Mouse (Mus musculus): Measurements from ENCODE around the gene B230307C23Rik. TPM values are rescaled to one million over a fixed set of nuclear protein-coding genes. Genes with fewer than 3 reads are reported as not detected.
A peak's percentile ranks its signal among the peaks of the same experiment; 100 is the strongest.
"Not testable (repeated sequence)": the region's sequence is repeated elsewhere in the genome, so short reads cannot be mapped to it uniquely, and the experiment has no call there.

B230307C23Rik gene
- 36.7 and 38.6 TPM in 2 replicates for total RNA-seq (2021)
- long read RNA-seq, experiment 1, transcript B230307C23Rik-207 (6 exons, 669 nt), result minor isoform, 8 of 40 reads
- long read RNA-seq, experiment 1, transcript B230307C23Rik-204 (5 exons, 1,230 nt), result minor isoform, 8 of 40 reads
- long read RNA-seq, experiment 1, transcript B230307C23Rik-208 (5 exons, 546 nt), result major isoform, 13 of 40 reads
- long read RNA-seq, experiment 1, partial matches to known transcripts, result 1 of 40 reads
- long read RNA-seq, experiment 1, other reads (novel, unspliced or antisense), result 8 of 40 reads
- long read RNA-seq, experiment 2, transcript B230307C23Rik-204 (5 exons, 1,230 nt), result major isoform, 7 of 24 reads
- long read RNA-seq, experiment 2, transcript B230307C23Rik-208 (5 exons, 546 nt), result major isoform, 7 of 24 reads
- long read RNA-seq, experiment 2, partial matches to known transcripts, result 2 of 24 reads
- long read RNA-seq, experiment 2, other reads (novel, unspliced or antisense), result 3 of 24 reads

GRCm38 (mm10) chr16:97996616-97997382 is at the start of gene B230307C23Rik:
Gene B230307C23Rik (plus strand): TSS chr16:97997315.
- DNase-seq, result peak; percentile 91

DNA sequence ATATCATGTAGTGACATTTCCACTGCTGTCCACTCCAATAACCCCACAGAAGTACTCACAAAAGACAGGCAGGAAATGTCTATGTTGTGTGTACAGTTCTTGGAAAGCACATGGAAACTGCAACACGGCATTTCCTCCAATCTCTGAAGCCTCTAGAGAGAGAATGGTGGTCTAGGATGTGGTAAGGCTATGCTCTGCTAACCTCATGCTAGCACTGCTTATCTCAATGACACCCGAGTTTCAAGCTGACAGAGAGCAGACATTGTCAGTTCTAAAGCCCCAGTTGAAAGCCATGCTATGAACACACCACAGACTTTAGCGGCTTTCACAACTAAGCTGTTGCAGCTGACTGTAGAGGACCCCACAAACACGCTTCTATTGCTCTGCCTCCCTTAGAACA is 48.3 kb upstream of the B230307C23Rik start:
- DNase-seq, result no peak

DNA sequence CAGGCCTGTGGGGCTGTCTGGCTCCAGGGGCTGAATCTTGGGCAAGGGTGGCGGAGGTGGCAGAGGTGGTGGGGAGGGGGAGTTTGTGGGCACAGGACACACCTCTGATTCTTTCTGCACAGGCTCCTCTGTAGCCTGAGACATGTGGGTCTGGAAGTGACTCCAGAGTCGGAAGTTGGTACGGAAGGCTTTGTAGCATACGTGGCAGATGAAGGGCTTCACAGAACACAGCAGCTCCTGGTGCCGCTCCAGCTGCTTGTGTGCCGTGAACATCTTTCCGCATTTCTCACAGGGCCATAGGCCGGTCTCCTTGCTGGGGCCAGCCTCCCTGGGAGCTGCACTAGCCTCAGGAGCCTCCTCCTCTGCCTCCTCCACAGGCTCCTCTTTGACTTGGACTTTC is 47.1 kb upstream of the B230307C23Rik start:
- DNase-seq, result no peak

GRCm38 (mm10) chr16:97952371-97952770 is 44.7 kb upstream of the B230307C23Rik start:
- DNase-seq, result no peak

- DNase-seq, result no peak
These were observed 44.3 kb upstream of the B230307C23Rik start for GRCm38 (mm10) chr16:97952801-97953200.

DNA sequence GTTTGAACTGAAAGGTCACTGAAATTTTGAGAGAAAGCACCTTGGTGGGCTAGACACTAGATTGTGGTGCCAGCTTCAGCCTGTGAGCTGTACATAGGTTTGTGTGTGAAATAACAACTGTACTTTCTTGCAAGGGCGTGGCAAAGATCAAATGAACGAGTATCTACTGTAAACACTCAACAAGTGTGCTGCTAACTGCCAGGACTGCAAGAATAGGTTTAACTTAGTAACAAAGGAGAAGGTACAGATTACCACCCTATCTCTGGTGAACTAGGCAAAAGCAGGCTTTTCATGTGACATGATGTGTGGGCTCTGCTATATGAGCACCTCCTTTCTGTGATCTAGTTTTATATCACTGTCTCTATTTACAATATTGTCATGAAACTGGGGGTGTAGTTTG is 43.8 kb upstream of the B230307C23Rik start:
- DNase-seq, result no peak

DNA sequence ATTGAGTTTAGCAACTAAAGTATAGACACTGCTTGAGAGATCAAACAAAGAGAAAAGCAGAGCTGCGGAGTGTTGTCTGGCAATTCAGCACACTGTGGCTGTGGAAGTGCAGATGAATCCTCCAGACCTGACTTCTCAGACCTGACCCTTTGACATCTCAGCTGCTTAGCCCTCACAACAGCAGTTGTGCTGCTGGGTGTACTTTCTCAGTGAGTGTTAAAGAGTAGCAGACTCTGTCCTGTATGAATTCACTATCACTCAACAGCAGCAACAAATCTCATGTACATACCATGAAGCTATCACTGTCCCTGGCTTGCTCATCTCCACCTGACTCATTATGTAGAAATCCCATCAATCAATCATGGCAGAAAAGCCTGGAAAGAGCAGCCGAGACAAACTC is 41.1 kb upstream of the B230307C23Rik start:
- no peak for DNase-seq

- DNase-seq, result no peak
These were observed 39.5 kb upstream of the B230307C23Rik start for GRCm38 (mm10) chr16:97957626-97958025.

DNA sequence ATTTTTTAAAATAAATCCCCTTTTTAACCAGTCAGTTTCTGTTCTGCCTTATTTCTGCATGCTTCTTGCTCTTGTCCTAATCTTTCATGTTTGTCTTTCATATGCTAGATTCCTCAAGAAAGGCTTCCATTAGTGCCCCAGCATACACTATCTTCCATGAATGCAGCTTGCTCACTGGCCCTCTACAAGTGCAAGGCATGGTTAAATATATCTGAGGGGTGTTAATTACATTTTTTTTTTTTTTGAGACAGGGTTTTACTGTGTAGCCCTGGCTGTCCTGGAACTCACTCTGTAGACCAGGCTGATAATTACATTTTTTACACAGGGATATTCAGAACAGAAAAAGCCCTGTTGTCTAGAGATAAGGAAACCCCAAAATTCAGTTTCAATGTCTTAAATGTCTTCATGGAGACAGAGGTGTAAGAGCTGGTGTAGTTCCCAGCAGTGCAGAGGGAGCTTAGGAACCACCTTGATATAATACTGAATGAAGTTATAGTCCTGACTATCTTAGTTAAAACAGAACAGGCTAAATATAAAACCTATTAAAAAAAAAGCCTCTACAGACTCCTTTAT is 38.6 kb upstream of the B230307C23Rik start:
- DNase-seq, result no peak

- no peak for DNase-seq
These were observed 36.8 kb upstream of the B230307C23Rik start for GRCm38 (mm10) chr16:97960348-97960747.

- DNase-seq, result peak; percentile 38
These were observed 35.5 kb upstream of the B230307C23Rik start for GRCm38 (mm10) chr16:97961381-97962150.

GRCm38 (mm10) chr16:97962151-97962948 is 34.8 kb upstream of the B230307C23Rik start, which contains the start of the genes C2cd2 and Zbtb21:
Gene C2cd2 (minus strand): TSS chr16:97962598.
Gene Zbtb21 (minus strand): TSS chr16:97962622.
- peak; percentile 98 for DNase-seq

DNA sequence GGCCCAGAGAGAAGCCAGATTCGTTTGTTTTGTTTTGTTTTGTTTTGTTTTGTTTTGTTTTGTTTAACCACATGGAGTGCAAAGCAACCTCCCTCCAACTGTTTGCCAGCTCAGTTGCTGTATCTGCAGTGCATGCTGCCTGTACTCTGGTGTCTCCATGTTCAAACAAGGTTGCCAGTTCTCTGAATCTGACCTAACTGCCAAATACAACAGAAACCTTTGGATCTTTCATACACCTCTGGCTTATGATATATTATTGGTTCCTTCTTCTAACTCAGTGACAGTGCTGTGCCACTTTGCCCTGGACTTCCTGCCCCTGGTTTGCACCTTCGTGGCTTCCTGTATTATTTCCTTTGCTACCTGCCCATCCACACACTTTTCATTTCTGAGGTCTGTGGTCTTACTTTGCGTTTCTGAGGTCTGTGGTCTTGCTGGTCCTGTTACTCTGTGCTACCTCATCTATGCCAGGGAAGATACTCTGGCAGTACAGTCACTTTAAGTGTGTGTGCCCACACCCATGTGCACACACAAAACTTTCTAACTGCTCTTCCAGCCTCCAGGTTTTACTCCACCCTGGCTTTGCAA is 33.1 kb upstream of the B230307C23Rik start:
- DNase-seq, result no peak

DNA sequence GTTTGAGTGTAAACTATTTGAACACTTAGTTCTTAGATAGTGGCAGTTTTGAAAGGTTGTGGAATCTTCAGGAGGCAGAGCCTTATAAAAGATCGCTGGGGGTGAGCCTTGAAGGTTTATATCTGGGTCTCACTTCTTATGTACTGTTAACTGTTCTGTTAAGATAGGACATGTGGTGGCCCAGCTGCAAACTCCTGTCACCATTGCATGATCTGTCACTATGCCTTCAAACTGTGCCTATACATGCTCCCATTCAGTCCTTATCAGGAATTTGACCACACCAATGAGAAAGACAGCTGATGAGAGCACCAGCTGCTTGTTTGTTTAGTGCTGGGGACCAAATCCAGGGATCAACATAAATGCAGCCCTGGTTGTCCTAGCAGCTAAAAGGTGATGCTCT is 19.8 kb upstream of the B230307C23Rik start:
- no peak for DNase-seq

DNA sequence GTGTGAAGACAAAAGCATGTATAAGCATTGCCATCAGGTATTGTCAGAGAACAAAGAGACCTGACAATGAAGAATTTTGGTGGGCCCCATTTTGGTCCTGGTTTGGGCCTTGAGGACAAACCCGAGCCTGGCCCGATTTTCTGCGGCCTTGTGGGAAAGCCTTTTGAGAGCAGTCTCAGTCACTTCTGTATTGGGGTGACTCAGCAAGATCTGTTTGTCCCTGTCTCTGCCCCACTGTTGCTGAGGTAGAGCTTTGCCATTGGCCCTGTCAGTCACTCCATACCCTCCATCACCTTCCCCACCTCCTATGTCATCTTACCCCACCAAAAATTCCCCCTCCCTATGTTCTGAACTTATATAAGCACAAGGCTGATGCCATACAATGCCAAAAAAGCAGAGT is 19.4 kb upstream of the B230307C23Rik start:
- DNase-seq, result no peak

DNA sequence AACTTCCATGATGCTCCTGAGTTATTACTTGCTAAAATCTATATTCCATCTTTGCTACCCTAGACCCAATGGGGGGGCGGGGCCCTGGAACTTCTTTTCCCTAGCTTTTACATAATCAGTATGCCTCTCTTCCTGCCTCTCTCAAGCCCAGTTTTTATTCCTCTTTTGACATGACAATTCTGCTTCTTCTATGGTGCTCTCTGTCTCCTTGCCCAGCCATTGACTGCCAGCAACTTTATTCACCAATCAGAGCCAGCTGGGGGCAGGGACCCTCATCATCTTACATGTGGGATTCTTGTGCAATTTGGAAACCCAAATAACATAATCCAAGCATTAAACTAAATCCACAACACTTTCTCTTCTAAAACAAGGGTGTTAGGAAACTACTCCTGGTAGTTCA is 15.8 kb upstream of the B230307C23Rik start:
- DNase-seq, result no peak

- no peak for DNase-seq
These were observed 12.5 kb upstream of the B230307C23Rik start for GRCm38 (mm10) chr16:97984589-97984988.

DNA sequence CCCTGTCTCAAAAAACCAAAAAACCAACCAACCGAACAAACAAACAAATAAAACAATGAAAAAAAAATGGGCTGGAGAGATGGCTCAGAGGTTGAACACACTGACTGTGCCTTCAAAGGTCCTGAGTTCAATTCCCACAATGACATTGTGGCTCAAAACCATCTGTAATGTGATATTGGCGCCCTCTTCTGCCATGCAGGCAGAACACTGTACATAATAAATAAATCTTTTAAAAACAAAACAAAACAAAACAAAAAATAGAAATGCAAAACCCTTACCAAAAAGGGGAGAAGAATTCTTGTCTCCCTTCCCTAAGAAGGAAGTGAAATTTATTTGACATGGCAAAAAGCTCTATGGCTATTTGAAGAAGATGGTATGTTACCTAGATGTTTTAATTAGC is 5.6 kb upstream of the B230307C23Rik start:
- no peak for DNase-seq

DNA sequence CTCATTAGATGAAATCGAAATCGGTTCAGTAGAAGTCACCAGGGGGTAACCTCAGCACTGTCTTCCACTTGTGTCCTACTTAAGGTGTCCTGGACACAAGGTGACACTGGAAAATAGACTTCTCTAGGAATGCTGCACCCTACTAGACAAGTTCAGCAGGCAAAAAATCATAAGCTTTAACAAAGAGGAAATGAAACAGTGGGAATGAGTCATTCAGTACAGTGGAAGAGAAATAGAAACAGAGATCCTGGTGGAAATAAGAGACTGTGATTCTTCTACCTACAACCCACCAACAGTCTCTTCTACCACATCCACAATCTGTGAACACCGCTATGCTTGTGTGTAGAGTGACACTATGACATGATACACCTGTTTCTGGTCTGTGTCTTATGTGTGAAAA is 4.6 kb upstream of the B230307C23Rik start:
- DNase-seq, result not testable (repeated sequence)

DNA sequence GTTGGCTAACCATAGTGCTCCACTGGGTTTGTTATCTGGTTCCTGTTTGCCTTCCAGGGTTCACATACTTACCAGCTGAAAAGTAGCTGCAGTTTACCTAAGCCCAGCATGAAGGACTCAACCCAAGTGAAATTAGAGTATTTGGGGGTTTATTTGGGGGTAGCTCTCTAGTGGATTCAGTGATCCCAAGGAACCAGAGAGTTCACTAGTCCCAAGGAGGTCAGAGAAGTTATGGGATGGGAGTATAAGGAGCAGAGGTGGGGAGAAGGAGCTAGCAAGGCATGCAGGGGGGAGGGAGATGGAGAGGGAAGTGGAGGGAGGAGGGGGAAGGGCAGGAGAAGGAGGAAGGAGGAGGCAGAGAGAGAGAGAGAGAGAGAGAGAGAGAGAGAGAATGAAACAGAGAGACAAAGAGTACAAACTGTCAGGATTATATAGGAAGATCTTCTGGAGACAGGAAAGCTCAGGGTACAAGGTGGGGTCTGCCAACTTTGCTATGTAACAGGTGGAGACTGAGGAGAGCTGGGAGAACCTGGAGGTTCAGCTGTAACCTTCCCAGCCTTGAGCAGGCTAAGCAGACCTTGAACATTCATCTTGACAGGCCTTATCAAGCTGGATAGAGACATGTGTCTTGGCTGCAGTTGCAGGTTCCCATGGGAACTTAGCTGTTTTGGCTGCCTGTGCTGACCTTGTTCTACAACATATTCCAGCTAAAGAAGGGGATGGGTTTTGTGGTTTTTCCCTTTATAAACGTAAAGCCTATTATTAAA is 1.1 kb upstream of the B230307C23Rik start:
- DNase-seq, result peak; percentile 82

Data from adrenal gland, postnatal 14 days (tissue).